Mouse (Mus musculus): ENCODE results near the gene Itsn1. TPM values are rescaled to one million over a fixed set of nuclear protein-coding genes. Genes with fewer than 3 reads are reported as not detected.

Itsn1 gene
- polyA plus RNA-seq, 2 experiments, result 24.8 to 46.6 TPM

GRCm38 (mm10) chr16:91701908-91702307 is 27.2 kb upstream of the Itsn1 start:
- H3K4me2 ChIP-seq (replicated peaks; ENCODE audit: low read depth, low read length, severe bottlenecking), result no peak overlapping the region
- no peak for DNase-seq (ENCODE audit: low spot score)
- H3K36me3 ChIP-seq (ENCODE audit: control insufficient read depth, insufficient read depth, low read length), result peaks cover 51% of the 10 kb centered on the region
- 63% methylated on average over 13 of the region's 13 CpGs for WGBS
- no peaks in the 10 kb centered on the region for H3K9me3 ChIP-seq (ENCODE audit: control insufficient read depth, low read length)
- H3K4me3 ChIP-seq (replicated peaks; ENCODE audit: low read length), result no peak overlapping the region
- ATAC-seq (ENCODE audit: low FRiP score, low read depth), result no peak
- no peak for TF ChIP-seq POLR2A (IDR thresholded peaks at IDR 0.05; ENCODE audit: borderline replicate concordance, extremely low read depth, insufficient read depth, insufficient read length)
- H3K9ac ChIP-seq (ENCODE audit: low read depth, low read length, severe bottlenecking), result no peak overlapping the region
- H3K27ac ChIP-seq (replicated peaks; ENCODE audit: low read depth, low read length), result no peak overlapping the region
- H3K27me3 ChIP-seq (ENCODE audit: control insufficient read depth, insufficient read depth, low read length), result no peaks in the 10 kb centered on the region
- H3K4me1 ChIP-seq (ENCODE audit: control insufficient read depth, insufficient read depth, low read length), result no peaks in the 10 kb centered on the region

DNA sequence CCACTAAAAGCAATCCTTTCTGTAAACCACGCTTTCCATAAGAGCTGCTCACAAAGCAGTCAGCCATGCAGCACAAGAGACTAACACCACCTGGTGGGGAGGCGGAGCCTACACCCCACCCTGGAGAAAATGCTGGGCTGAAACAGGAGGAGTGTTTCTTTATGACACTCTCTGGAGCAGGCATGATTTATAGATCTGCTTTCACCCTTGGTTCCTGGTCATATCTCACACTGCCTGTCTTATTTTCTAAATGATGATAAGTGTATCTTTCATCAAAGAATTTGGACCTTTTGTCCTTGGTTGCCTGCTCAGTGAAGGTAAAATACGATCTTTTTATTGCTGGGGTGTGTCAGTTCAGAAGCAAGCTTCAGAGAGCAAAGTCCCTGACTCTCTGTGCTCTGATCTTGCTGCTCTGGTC is 26.3 kb upstream of the Itsn1 start:
- WGBS, result 52% methylated on average over 3 of the region's 3 CpGs
- Histone ChIP-seq H3K36me3 (ENCODE audit: control insufficient read depth, insufficient read depth, low read length) (peaks cover 48% of the 10 kb centered on the region), H3K27ac (replicated peaks; ENCODE audit: low read depth, low read length) (no peak overlapping the region), H3K27me3 (ENCODE audit: control insufficient read depth, insufficient read depth, low read length) (no peaks in the 10 kb centered on the region), H3K9me3 (ENCODE audit: control insufficient read depth, low read length) (no peaks in the 10 kb centered on the region), H3K4me2 (replicated peaks; ENCODE audit: low read depth, low read length, severe bottlenecking) (no peak overlapping the region), H3K9ac (ENCODE audit: low read depth, low read length, severe bottlenecking) (no peak overlapping the region), H3K4me1 (ENCODE audit: control insufficient read depth, insufficient read depth, low read length) (no peaks in the 10 kb centered on the region), H3K4me3 (replicated peaks; ENCODE audit: low read length) (no peak overlapping the region)
- DNase-seq (ENCODE audit: low spot score), result no peak
- no peak for TF ChIP-seq POLR2A (IDR thresholded peaks at IDR 0.05; ENCODE audit: borderline replicate concordance, extremely low read depth, insufficient read depth, insufficient read length)
- ATAC-seq (ENCODE audit: low FRiP score, low read depth), result no peak

- no peak for DNase-seq (ENCODE audit: low spot score)
- Histone ChIP-seq H3K36me3 (ENCODE audit: control insufficient read depth, insufficient read depth, low read length) (peaks cover 43% of the 10 kb centered on the region), H3K27ac (replicated peaks; ENCODE audit: low read depth, low read length) (no peak overlapping the region), H3K27me3 (ENCODE audit: control insufficient read depth, insufficient read depth, low read length) (no peaks in the 10 kb centered on the region), H3K4me1 (ENCODE audit: control insufficient read depth, insufficient read depth, low read length) (no peaks in the 10 kb centered on the region), H3K4me3 (replicated peaks; ENCODE audit: low read length) (no peak overlapping the region), H3K9me3 (ENCODE audit: control insufficient read depth, low read length) (no peaks in the 10 kb centered on the region), H3K4me2 (replicated peaks; ENCODE audit: low read depth, low read length, severe bottlenecking) (no peak overlapping the region), H3K9ac (ENCODE audit: low read depth, low read length, severe bottlenecking) (no peak overlapping the region)
- WGBS, result 81% methylated on average over 14 of the region's 14 CpGs
- TF ChIP-seq POLR2A (IDR thresholded peaks at IDR 0.05; ENCODE audit: borderline replicate concordance, extremely low read depth, insufficient read depth, insufficient read length), result no peak
- no peak for ATAC-seq (ENCODE audit: low FRiP score, low read depth)
Measured at GRCm38 (mm10) chr16:91704603-91705340, 24.3 kb upstream of the Itsn1 start.

DNA sequence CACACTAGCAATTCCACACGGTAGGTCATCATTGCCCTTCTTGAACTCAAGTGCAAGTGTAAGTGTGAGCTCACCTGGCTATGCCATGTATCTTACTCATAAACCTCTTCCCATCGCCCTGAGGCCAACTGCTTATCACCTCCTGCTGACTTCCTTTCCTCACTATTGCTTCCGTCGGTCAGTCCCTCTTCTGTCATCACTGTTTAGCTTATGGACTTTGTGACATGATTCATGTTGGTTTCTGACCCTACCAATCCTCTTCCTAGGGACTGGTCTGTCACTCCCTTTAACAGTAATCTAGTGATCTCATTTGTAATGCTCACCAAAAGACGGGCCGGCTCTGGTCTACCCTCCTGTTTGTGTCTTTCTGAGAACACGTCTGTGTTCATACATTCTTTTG is 18.8 kb upstream of the Itsn1 start:
- H3K4me2 ChIP-seq (replicated peaks; ENCODE audit: low read depth, low read length, severe bottlenecking), result no peak overlapping the region
- no peaks in the 10 kb centered on the region for H3K27me3 ChIP-seq (ENCODE audit: control insufficient read depth, insufficient read depth, low read length)
- no peak for TF ChIP-seq POLR2A (IDR thresholded peaks at IDR 0.05; ENCODE audit: borderline replicate concordance, extremely low read depth, insufficient read depth, insufficient read length)
- 87% methylated on average over 7 of the region's 7 CpGs for WGBS
- ATAC-seq (ENCODE audit: low FRiP score, low read depth) (no peak), DNase-seq (ENCODE audit: low spot score) (no peak)
- H3K36me3 ChIP-seq (ENCODE audit: control insufficient read depth, insufficient read depth, low read length), result peaks cover 53% of the 10 kb centered on the region
- H3K4me1 ChIP-seq (ENCODE audit: control insufficient read depth, insufficient read depth, low read length), result no peaks in the 10 kb centered on the region
- no peak overlapping the region for H3K27ac ChIP-seq (replicated peaks; ENCODE audit: low read depth, low read length)
- H3K9me3 ChIP-seq (ENCODE audit: control insufficient read depth, low read length), result no peaks in the 10 kb centered on the region
- no peak overlapping the region for H3K4me3 ChIP-seq (replicated peaks; ENCODE audit: low read length)
- no peak overlapping the region for H3K9ac ChIP-seq (ENCODE audit: low read depth, low read length, severe bottlenecking)

DNA sequence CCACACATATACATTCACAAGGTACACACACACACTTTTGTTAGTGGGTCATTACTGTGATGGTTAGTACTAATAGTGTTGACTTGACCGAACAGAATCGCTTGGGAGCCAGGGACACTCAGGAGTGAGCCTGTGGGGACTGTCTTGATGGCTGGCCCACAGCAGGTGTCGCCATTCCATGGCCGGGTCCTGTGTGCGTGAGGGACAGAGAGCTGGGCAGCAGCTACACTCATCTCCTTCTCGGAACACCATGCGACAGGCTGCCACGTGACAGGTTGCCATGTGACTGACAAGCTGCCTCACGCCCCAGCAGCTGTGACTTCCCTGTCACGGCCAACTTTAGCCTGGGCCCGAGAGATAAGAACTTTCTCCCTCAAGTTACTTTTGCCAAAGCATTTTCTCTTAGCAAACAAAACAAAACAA is 12.1 kb upstream of the Itsn1 start:
- TF ChIP-seq POLR2A (IDR thresholded peaks at IDR 0.05; ENCODE audit: borderline replicate concordance, extremely low read depth, insufficient read depth, insufficient read length), result no peak
- no peak overlapping the region for H3K9ac ChIP-seq (ENCODE audit: low read depth, low read length, severe bottlenecking)
- H3K4me3 ChIP-seq (replicated peaks; ENCODE audit: low read length), result no peak overlapping the region
- no peak overlapping the region for H3K4me2 ChIP-seq (replicated peaks; ENCODE audit: low read depth, low read length, severe bottlenecking)
- H3K36me3 ChIP-seq (ENCODE audit: control insufficient read depth, insufficient read depth, low read length), result peaks cover 37% of the 10 kb centered on the region
- 88% methylated on average over 11 of the region's 11 CpGs for WGBS
- no peaks in the 10 kb centered on the region for H3K9me3 ChIP-seq (ENCODE audit: control insufficient read depth, low read length)
- H3K4me1 ChIP-seq (ENCODE audit: control insufficient read depth, insufficient read depth, low read length), result no peaks in the 10 kb centered on the region
- no peaks in the 10 kb centered on the region for H3K27me3 ChIP-seq (ENCODE audit: control insufficient read depth, insufficient read depth, low read length)
- DNase-seq (ENCODE audit: low spot score) (no peak), ATAC-seq (ENCODE audit: low FRiP score, low read depth) (0 out of 2 replicates have a peak, but pooled peaks have one; percentile 37)
- H3K27ac ChIP-seq (replicated peaks; ENCODE audit: low read depth, low read length), result no peak overlapping the region
